Mouse (Mus musculus) hindbrain, embryonic 12.5 days (tissue): Measurements from ENCODE around the gene Ccnb3. TPM values are rescaled to one million over a fixed set of nuclear protein-coding genes. Genes with fewer than 3 reads are reported as not detected.

Source experiments
- polyA plus RNA-seq: library from polyadenylated mRNA; unstranded; fragments of >200 nt; fragmentation: Nextera tagmentation; extraction: Ambion mirVana; gene quantifications from 2 replicates; pipeline ENCODE4 v1.2.1, GENCODE M21; 2016

Ccnb3 gene
- polyA plus RNA-seq, 1 experiment from 2014 or later: not detected

Other genes starting within 250 kb of the Ccnb3 start
- not detected in 2 replicates for gene Akap4, start 25.9 kb upstream of the Ccnb3 start, polyA plus RNA-seq